8 mouse cellular contexts compared by ENCODE assay signal in the genomic region with DNA sequence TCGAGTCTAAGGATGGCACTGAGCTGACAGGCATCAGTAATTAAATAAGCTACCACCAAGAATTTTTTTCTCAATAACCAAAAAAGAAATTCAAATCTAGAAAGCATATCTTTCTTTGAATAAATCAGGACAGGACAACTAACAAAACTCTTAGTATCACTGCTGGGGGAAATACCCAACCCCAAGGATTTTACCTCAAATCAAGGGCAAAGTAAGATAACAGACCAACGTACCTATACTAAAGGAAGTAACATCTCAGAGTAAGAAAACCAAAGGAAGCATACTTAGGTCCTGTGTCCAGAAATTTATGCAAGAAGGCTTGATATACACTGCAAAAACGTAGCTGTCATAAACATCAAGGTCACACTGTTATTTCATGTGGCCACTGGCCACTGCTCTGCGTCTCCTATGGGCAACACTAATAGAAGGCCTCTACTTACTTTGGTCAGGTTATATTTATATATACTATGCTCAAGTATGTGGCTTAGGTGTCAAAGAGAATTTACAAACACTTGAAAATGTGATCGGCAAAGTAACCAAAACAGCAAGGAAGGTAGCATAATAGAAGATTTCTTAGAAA. TPM values are rescaled to one million over a fixed set of nuclear protein-coding genes. Genes with fewer than 3 reads are reported as not detected.
DNase-seq lines count a peak whose midpoint lies in the region; ATAC-seq and TF ChIP-seq lines count a peak whose summit lies in the region.

No protein-coding gene starts in this region.

- TF ChIP-seq CTCF in lung, adult 2 months (IDR thresholded peaks at IDR 0.05; ENCODE audit: insufficient read depth, low read length) = no peak

- H3K4me2 ChIP-seq in embryonic facial prominence, embryonic 14.5 days (ENCODE audit: low read depth, low read length) = peak overlapping the region; percentile 50
- peak overlapping the region; percentile 57 for H3K4me2 ChIP-seq in intestine, embryonic 16.5 days (ENCODE audit: low read depth, low read length)
- peak overlapping the region; percentile 84 for H3K4me2 ChIP-seq in neural tube, embryonic 13.5 days

- no peak for TF ChIP-seq POLR2A in lung, adult 2 months (IDR thresholded peaks at IDR 0.05; ENCODE audit: borderline replicate concordance, extremely low read depth, low read depth, low read length)

- no peaks in the 10 kb centered on the region for H3K9me3 ChIP-seq in embryonic facial prominence, embryonic 14.5 days (ENCODE audit: control insufficient read depth, low read length)
- no peaks in the 10 kb centered on the region for H3K9me3 ChIP-seq in intestine, embryonic 16.5 days (ENCODE audit: control insufficient read depth, low read length)
- no peaks in the 10 kb centered on the region for H3K9me3 ChIP-seq in neural tube, embryonic 13.5 days

- H3K4me3 ChIP-seq in lung, adult 2 months (replicated peaks; ENCODE audit: extremely low read depth, low read depth, low read length) = peak overlapping the region; percentile 99
- H3K4me3 ChIP-seq in embryonic facial prominence, embryonic 14.5 days (ENCODE audit: low read depth, low read length) = peak overlapping the region; percentile 88
- peak overlapping the region; percentile 80 for H3K4me3 ChIP-seq in intestine, embryonic 16.5 days (ENCODE audit: low read length)
- H3K4me3 ChIP-seq in neural tube, embryonic 13.5 days = peak overlapping the region; percentile 91

- no peaks in the 10 kb centered on the region for H3K27me3 ChIP-seq in embryonic facial prominence, embryonic 14.5 days (replicated peaks; ENCODE audit: control insufficient read depth, insufficient read depth, low read length)
- no peaks in the 10 kb centered on the region for H3K27me3 ChIP-seq in intestine, embryonic 16.5 days (replicated peaks; ENCODE audit: control insufficient read depth, insufficient read depth, low read length)
- H3K27me3 ChIP-seq in neural tube, embryonic 13.5 days = no peaks in the 10 kb centered on the region

- no peak for ATAC-seq in embryonic facial prominence, embryonic 14.5 days (ENCODE audit: low read depth)
- ATAC-seq in intestine, embryonic 16.5 days = no peak
- no peak for ATAC-seq in neural tube, embryonic 13.5 days (ENCODE audit: low read depth)

- no peak for DNase-seq in lung, adult 2 months
- no peak for DNase-seq in lung, postnatal 10 days
- DNase-seq in embryonic facial prominence, embryonic 14.5 days (ENCODE audit: low spot score) = no peak
- no peak for DNase-seq in adipocyte (ENCODE audit: low spot score)
- no peak for DNase-seq in gastrocnemius, postnatal 14 days
- no peak for DNase-seq in thymus, postnatal 36 days

- H3K36me3 ChIP-seq in embryonic facial prominence, embryonic 14.5 days (ENCODE audit: control insufficient read depth, insufficient read depth, low read length) = no peaks in the 10 kb centered on the region
- H3K36me3 ChIP-seq in intestine, embryonic 16.5 days (ENCODE audit: control insufficient read depth, insufficient read depth, low read length) = no peaks in the 10 kb centered on the region
- no peaks in the 10 kb centered on the region for H3K36me3 ChIP-seq in neural tube, embryonic 13.5 days

- intact Hi-C loops in gastrocnemius, postnatal 14 days (cut with DNase I; ENCODE audit: low total_unique reads) = no loop called here

- 24% methylated on average over 5 of the region's 5 CpGs for WGBS in lung, adult 2 months
- 75% methylated on average over 5 of the region's 5 CpGs for WGBS in embryonic facial prominence, embryonic 14.5 days
- WGBS in intestine, embryonic 16.5 days = 56% methylated on average over 5 of the region's 5 CpGs
- 71% methylated on average over 5 of the region's 5 CpGs for WGBS in neural tube, embryonic 13.5 days

- no peak overlapping the region for H3K27ac ChIP-seq in embryonic facial prominence, embryonic 14.5 days (replicated peaks; ENCODE audit: low read depth, low read length)
- no peak overlapping the region for H3K27ac ChIP-seq in intestine, embryonic 16.5 days (ENCODE audit: low read length)
- H3K27ac ChIP-seq in neural tube, embryonic 13.5 days (replicated peaks) = no peak overlapping the region

- peak overlapping the region; percentile 88 for H3K9ac ChIP-seq in embryonic facial prominence, embryonic 14.5 days (ENCODE audit: low read depth, low read length)
- H3K9ac ChIP-seq in intestine, embryonic 16.5 days (ENCODE audit: low read depth, low read length) = peak overlapping the region; percentile 90; the same call in 1 of the 2 replicates
- H3K9ac ChIP-seq in neural tube, embryonic 13.5 days = peak overlapping the region; percentile 91

- H3K4me1 ChIP-seq in lung, adult 2 months (ENCODE audit: control insufficient read depth, insufficient read depth, low read length) = peaks cover 15% of the 10 kb centered on the region
- peaks cover 13% of the 10 kb centered on the region; the same call in 1 of the 2 replicates for H3K4me1 ChIP-seq in embryonic facial prominence, embryonic 14.5 days (ENCODE audit: control insufficient read depth, insufficient read depth, low read length)
- peaks cover 6% of the 10 kb centered on the region for H3K4me1 ChIP-seq in intestine, embryonic 16.5 days (ENCODE audit: control insufficient read depth, insufficient read depth, low read length)
- H3K4me1 ChIP-seq in neural tube, embryonic 13.5 days (replicated peaks) = peaks cover 26% of the 10 kb centered on the region

RNA-seq across cellular contexts. Expression of gene Wdr37, which starts 2.0 kb away (rescaled TPM):
- polyA plus RNA-seq in lung, adult 2 months (2012; rRNA removed) = 13.7 and 22.3 TPM in 2 replicates
- 21.9 and 23.5 TPM in 2 replicates for polyA plus RNA-seq in embryonic facial prominence, embryonic 14.5 days (2014; fragmentation: Nextera tagmentation; extraction: Ambion mirVana)
- polyA plus RNA-seq in intestine, embryonic 16.5 days (2015; fragmentation: Nextera tagmentation; extraction: Ambion mirVana) = 13.3 and 13.6 TPM in 2 replicates
- 49.4 and 51.8 TPM in 2 replicates for polyA plus RNA-seq in neural tube, embryonic 13.5 days (2015; fragmentation: Nextera tagmentation; extraction: Ambion mirVana)
- total RNA-seq in gastrocnemius, postnatal 14 days (2021) = 10 to 100 TPM; 25.6 to 34.8 TPM

RNA-seq across cellular contexts. Expression of gene Idi1, which starts 15.6 kb away (rescaled TPM):
- 14.0 and 26.8 TPM in 2 replicates for polyA plus RNA-seq in lung, adult 2 months (2012; rRNA removed)
- polyA plus RNA-seq in embryonic facial prominence, embryonic 14.5 days (2014; fragmentation: Nextera tagmentation; extraction: Ambion mirVana) = 53.8 and 59.8 TPM in 2 replicates
- 128 and 130 TPM in 2 replicates for polyA plus RNA-seq in intestine, embryonic 16.5 days (2015; fragmentation: Nextera tagmentation; extraction: Ambion mirVana)
- 84.2 and 90.0 TPM in 2 replicates for polyA plus RNA-seq in neural tube, embryonic 13.5 days (2015; fragmentation: Nextera tagmentation; extraction: Ambion mirVana)
- 1 to 10 TPM; 4.7 to 9.1 TPM for total RNA-seq in gastrocnemius, postnatal 14 days (2021)
